In the genomic region with DNA sequence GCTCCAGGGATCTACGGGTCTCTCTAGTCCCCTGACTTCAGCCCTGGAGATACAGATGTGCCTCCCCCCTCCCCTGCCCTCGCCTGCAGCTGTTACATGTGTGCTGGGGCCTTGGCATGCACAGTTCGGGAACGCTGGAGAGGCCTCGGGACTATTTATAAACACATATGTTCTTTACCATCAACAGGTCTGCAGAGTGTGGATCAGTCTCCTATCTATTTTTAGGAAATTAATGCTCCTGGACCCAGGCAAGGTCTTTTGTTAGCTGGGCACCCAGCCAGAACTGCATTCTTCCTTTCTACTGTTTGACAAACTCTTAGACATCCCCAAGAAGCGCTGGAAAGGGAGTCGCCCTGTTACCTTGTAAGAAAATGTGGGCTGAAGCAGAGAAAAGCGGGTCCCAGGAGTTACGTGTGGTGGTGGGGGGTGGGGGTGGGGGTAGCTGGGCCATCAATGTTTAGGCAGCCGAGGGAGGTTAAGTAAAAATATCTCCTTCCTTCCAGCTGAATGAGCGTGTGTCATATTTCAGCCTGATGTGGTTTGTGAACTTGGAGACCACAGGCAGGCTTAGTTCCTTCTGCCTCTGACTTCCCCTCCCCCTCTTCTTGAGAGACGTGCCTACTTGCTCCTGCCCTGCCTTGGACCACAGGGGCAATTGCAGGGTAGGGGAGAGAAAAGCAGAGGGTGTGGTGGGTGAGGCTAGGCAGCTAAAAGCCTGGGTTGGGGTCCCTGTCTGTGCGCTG, we compare ENCODE assay signal across 9 mouse cellular contexts. TPM values are rescaled to one million over a fixed set of nuclear protein-coding genes. Genes with fewer than 3 reads are reported as not detected.
DNase-seq lines count a peak whose midpoint lies in the region; ATAC-seq lines count a peak whose summit lies in the region.
"Had no signal": no experiment of that assay in that cellular context is flagged by ENCODE, and none has a peak within 500 bp of the region (broad histone marks: within the 10 kb centered on the region; RNA-seq: fewer than 3 reads in every experiment).

No protein-coding gene starts in this region.

- 35% methylated on average over 13 of the region's 13 CpGs for WGBS in heart, embryonic 10.5 days

- no peaks in the 10 kb centered on the region for H3K36me3 ChIP-seq in heart, embryonic 10.5 days

- peak overlapping the region; percentile 23; the same call in 1 of the 2 replicates for H3K4me3 ChIP-seq in heart, embryonic 10.5 days

- H3K27ac ChIP-seq in heart, embryonic 10.5 days: peak overlapping the region; percentile 83

- H3K9me3 ChIP-seq in heart, embryonic 10.5 days: no peaks in the 10 kb centered on the region

- no peak for DNase-seq in heart, embryonic 10.5 days (ENCODE audit: low spot score)
- DNase-seq in heart, postnatal 10 days: no peak
- peak; percentile 62 for DNase-seq in CD4-positive helper T cell, adult 2 months (ENCODE audit: low read depth, low spot score)
- no peak for DNase-seq in ovary, adult 18-20 months (ENCODE audit: low spot score)
- no peak for DNase-seq in left cerebral cortex, postnatal 14 days (ENCODE audit: low spot score in 2 of 2)
- no peak for DNase-seq in frontal cortex, postnatal 25 days (ENCODE audit: low spot score in 2 of 2)

- ATAC-seq in granulocyte monocyte progenitor cell, adult 5-6 weeks (replicated peaks; ENCODE audit: poor library complexity, severe bottlenecking): peak; percentile 59
- ATAC-seq in monocyte, adult 5-6 weeks (replicated peaks; ENCODE audit: insufficient number of reproducible peaks, low FRiP score, low TSS enrichment, poor library complexity, severe bottlenecking): peak; percentile 63
- ATAC-seq: forebrain, embryonic 16.5 days had no signal

- peaks cover 46% of the 10 kb centered on the region for H3K4me1 ChIP-seq in heart, embryonic 10.5 days

- peaks cover 29% of the 10 kb centered on the region for H3K27me3 ChIP-seq in heart, embryonic 10.5 days (ENCODE audit: insufficient read depth, poor library complexity, severe bottlenecking)

- intact Hi-C loops in heart, postnatal 10 days (cut with DNase I): loop anchor here (2.0 to 10.0 kb wide), 2 partner anchors 43 to 215 kb away; no protein-coding TSS in a partner anchor
- intact Hi-C loops in left cerebral cortex, postnatal 14 days (cut with DNase I): no loop called here

RNA-seq across cellular contexts. Expression of gene Gsn, which starts 3.3 kb away (rescaled TPM):
- polyA plus RNA-seq in heart, embryonic 10.5 days (2016; fragmentation: Nextera tagmentation; extraction: Ambion mirVana): 52.5 and 84.3 TPM in 2 replicates
- 100 to 1,000 TPM; 213 to 249 TPM for total RNA-seq in heart, postnatal 10 days (2021)
- total RNA-seq in granulocyte monocyte progenitor cell, adult 5-6 weeks (2014; fragmentation: Nextera tagmentation): 3.7 and 7.8 TPM in 2 replicates
- 8.4 and 10.0 TPM in 2 replicates for total RNA-seq in granulocyte monocyte progenitor cell, adult 5-6 weeks (2017)
- 36.7 to 46.1 TPM (median 45.9 TPM) in 3 replicates for total RNA-seq in monocyte, adult 5-6 weeks (2017)
- 10 to 100 TPM; 49.4 to 81.5 TPM for total RNA-seq in left cerebral cortex, postnatal 14 days (2021)

RNA-seq across cellular contexts. Expression of gene Rab14, which starts 58.6 kb away (rescaled TPM):
- polyA plus RNA-seq in heart, embryonic 10.5 days (2016; fragmentation: Nextera tagmentation; extraction: Ambion mirVana): 220 and 234 TPM in 2 replicates
- 100 to 1,000 TPM; 154 to 160 TPM for total RNA-seq in heart, postnatal 10 days (2021)
- 102 and 118 TPM in 2 replicates for total RNA-seq in granulocyte monocyte progenitor cell, adult 5-6 weeks (2014; fragmentation: Nextera tagmentation)
- total RNA-seq in granulocyte monocyte progenitor cell, adult 5-6 weeks (2017): 102 and 136 TPM in 2 replicates
- total RNA-seq in monocyte, adult 5-6 weeks (2017): 195 to 215 TPM (median 203 TPM) in 3 replicates
- total RNA-seq in left cerebral cortex, postnatal 14 days (2021): 100 to 1,000 TPM; 229 to 234 TPM
